Mouse (Mus musculus): ENCODE data around the gene Arhgap21. TPM values are rescaled to one million over a fixed set of nuclear protein-coding genes. Genes with fewer than 3 reads are reported as not detected.

Gene Arhgap21
- total RNA-seq, 2 experiments from 2014 or later, result 77.6 to 88.4 TPM

- DNase-seq, result no peak
These were observed 72.2 kb downstream of the Arhgap21 start for GRCm38 (mm10) chr2:20896446-20896845.

GRCm38 (mm10) chr2:20894100-20894690, 74.5 kb downstream of the Arhgap21 start:
- peak; percentile 33 to 59 for DNase-seq

- DNase-seq, result no peak
These were observed 79.9 kb downstream of the Arhgap21 start for GRCm38 (mm10) chr2:20888751-20889150.

GRCm38 (mm10) chr2:20883288-20883687, 85.4 kb downstream of the Arhgap21 start:
- no peak for DNase-seq

GRCm38 (mm10) chr2:20879877-20880605, 88.6 kb downstream of the Arhgap21 start:
- DNase-seq, result no peak

- no peak for DNase-seq
These were observed 94.1 kb downstream of the Arhgap21 start for GRCm38 (mm10) chr2:20874621-20875020.

- DNase-seq, result no peak
These were observed 99.3 kb downstream of the Arhgap21 start for GRCm38 (mm10) chr2:20869212-20869965.

GRCm38 (mm10) chr2:20868052-20868451, 100.6 kb downstream of the Arhgap21 start:
- DNase-seq, result no peak

- DNase-seq, result no peak
These were observed 102.9 kb downstream of the Arhgap21 start for GRCm38 (mm10) chr2:20865795-20866194.

GRCm38 (mm10) chr2:20864569-20864968, 104.1 kb downstream of the Arhgap21 start:
- DNase-seq, result no peak

- no peak for DNase-seq
These were observed 107.9 kb downstream of the Arhgap21 start for GRCm38 (mm10) chr2:20860756-20861155.

GRCm38 (mm10) chr2:20849346-20849745, 119.3 kb downstream of the Arhgap21 start:
- no peak for DNase-seq

- DNase-seq, result no peak
These were observed 136.9 kb downstream of the Arhgap21 start for GRCm38 (mm10) chr2:20831608-20832406.

- DNase-seq, result no peak
These were observed 137.8 kb downstream of the Arhgap21 start for GRCm38 (mm10) chr2:20830882-20831281.

GRCm38 (mm10) chr2:20826258-20826657, 142.4 kb downstream of the Arhgap21 start:
- no peak for DNase-seq

GRCm38 (mm10) chr2:20818226-20818625, 150.5 kb downstream of the Arhgap21 start:
- no peak for DNase-seq

GRCm38 (mm10) chr2:20813986-20814385, 154.7 kb downstream of the Arhgap21 start:
- DNase-seq, result no peak

- peak; percentile 9 to 30 for DNase-seq
These were observed 157.2 kb downstream of the Arhgap21 start for GRCm38 (mm10) chr2:20811506-20811905.

- DNase-seq, result no peak
These were observed 167.3 kb downstream of the Arhgap21 start for GRCm38 (mm10) chr2:20801236-20801890.

Data from adrenal gland, postnatal 36 days (tissue).